Mouse (Mus musculus) lung, postnatal 14 days (tissue): ENCODE results near the gene Otud7a.

Experiments used
- DNase-seq: peaks from one replicate; pipeline ENCODE4 v3.0.0; 2021

Gene Otud7a

GRCm38 (mm10) chr7:63444484-63445345, at the start of gene Otud7a:
Gene Otud7a, plus strand, starts transcription at chr7:63444751.
- peak; percentile 21 for DNase-seq

GRCm38 (mm10) chr7:63405988-63406387, 38.6 kb upstream of the Otud7a start:
- DNase-seq, result no peak

GRCm38 (mm10) chr7:63445346-63445700, 772 bp downstream of the Otud7a start:
- no peak for DNase-seq

GRCm38 (mm10) chr7:63446951-63447350, 2.4 kb downstream of the Otud7a start:
- no peak for DNase-seq

- DNase-seq, result no peak
Measured at GRCm38 (mm10) chr7:63455228-63455627, 10.7 kb downstream of the Otud7a start.

GRCm38 (mm10) chr7:63462234-63462633, 17.7 kb downstream of the Otud7a start:
- DNase-seq, result no peak

GRCm38 (mm10) chr7:63462684-63463083, 18.1 kb downstream of the Otud7a start:
- no peak for DNase-seq

GRCm38 (mm10) chr7:63466729-63467128, 22.2 kb downstream of the Otud7a start:
- no peak for DNase-seq

GRCm38 (mm10) chr7:63468258-63468657, 23.7 kb downstream of the Otud7a start:
- DNase-seq, result no peak

- no peak for DNase-seq
Measured at GRCm38 (mm10) chr7:63483091-63483490, 38.5 kb downstream of the Otud7a start.

GRCm38 (mm10) chr7:63497051-63497547, 52.5 kb downstream of the Otud7a start:
- DNase-seq, result no peak

- no peak for DNase-seq
Measured at GRCm38 (mm10) chr7:63504202-63504601, 59.7 kb downstream of the Otud7a start.

GRCm38 (mm10) chr7:63508079-63508478, 63.5 kb downstream of the Otud7a start:
- no peak for DNase-seq

- no peak for DNase-seq
Measured at GRCm38 (mm10) chr7:63509825-63510224, 65.3 kb downstream of the Otud7a start.

GRCm38 (mm10) chr7:63511458-63511857, 66.9 kb downstream of the Otud7a start:
- DNase-seq, result no peak

- no peak for DNase-seq
Measured at GRCm38 (mm10) chr7:63512561-63512960, 68.0 kb downstream of the Otud7a start.

- no peak for DNase-seq
Measured at GRCm38 (mm10) chr7:63516141-63516895, 71.8 kb downstream of the Otud7a start.

- no peak for DNase-seq
Measured at GRCm38 (mm10) chr7:63520299-63520698, 75.7 kb downstream of the Otud7a start.

GRCm38 (mm10) chr7:63522403-63522802, 77.9 kb downstream of the Otud7a start:
- DNase-seq, result no peak

GRCm38 (mm10) chr7:63523051-63523450, 78.5 kb downstream of the Otud7a start:
- no peak for DNase-seq

- DNase-seq, result no peak
Measured at GRCm38 (mm10) chr7:63540293-63540692, 95.7 kb downstream of the Otud7a start.

- no peak for DNase-seq
Measured at GRCm38 (mm10) chr7:63554457-63554856, 109.9 kb downstream of the Otud7a start.

- no peak for DNase-seq
Measured at GRCm38 (mm10) chr7:63556324-63556723, 111.8 kb downstream of the Otud7a start.

- DNase-seq, result no peak
Measured at GRCm38 (mm10) chr7:63558918-63559317, 114.4 kb downstream of the Otud7a start.
